Mouse (Mus musculus): ENCODE data around the gene Zfp541.

- TF ChIP-seq EP300 (IDR thresholded peaks at IDR 0.05; ENCODE audit: low read depth in 1 of 2, low read length in 2 of 2) (no peak), POLR2A (IDR thresholded peaks at IDR 0.05; ENCODE audit: control insufficient read depth in 1 of 2, insufficient read depth in 1 of 2, low read depth in 1 of 2, low read length in 2 of 2, poor library complexity in 1 of 2) (no peak), E2F4 (IDR thresholded peaks at IDR 0.05; ENCODE audit: borderline replicate concordance, low read depth, low read length) (no peak), ZNF384 (IDR thresholded peaks at IDR 0.05; ENCODE audit: low read depth, low read length) (no peak), CTCF (IDR thresholded peaks at IDR 0.05 in 2 of 3, conservative IDR thresholded peaks at IDR 0.05 in 1 of 3; ENCODE audit: control insufficient read depth in 1 of 3, insufficient read depth in 1 of 3, low read depth in 2 of 3, low read length in 3 of 3, poor library complexity in 1 of 3, severe bottlenecking in 1 of 3) (no peak), ZKSCAN1 (IDR thresholded peaks at IDR 0.05; ENCODE audit: low read depth, low read length) (no peak), MAX (IDR thresholded peaks at IDR 0.05; ENCODE audit: low read length) (no peak), HCFC1 (IDR thresholded peaks at IDR 0.05; ENCODE audit: low read depth, low read length) (no peak), ZMIZ1 (IDR thresholded peaks at IDR 0.05; ENCODE audit: low read depth, low read length) (no peak), JUND (IDR thresholded peaks at IDR 0.05; ENCODE audit: low read depth, low read length) (no peak), MAZ (IDR thresholded peaks at IDR 0.05; ENCODE audit: low read depth, low read length) (no peak), CHD2 (IDR thresholded peaks at IDR 0.05; ENCODE audit: low read length) (no peak)
Measured at GRCm38 (mm10) chr7:16101726-16102475, 40.3 kb downstream of the Zfp541 start.
